Mouse (Mus musculus) liver (tissue): ENCODE measurements around the gene Vps41.
A peak's percentile ranks its signal among the peaks of the same experiment; 100 is the strongest.

Experiments
- DNase-seq: peaks from one replicate; pipeline ENCODE4 v3.0.0-alpha.2; 2020; ENCODE audit warnings: mixed read lengths

Vps41 gene

DNA sequence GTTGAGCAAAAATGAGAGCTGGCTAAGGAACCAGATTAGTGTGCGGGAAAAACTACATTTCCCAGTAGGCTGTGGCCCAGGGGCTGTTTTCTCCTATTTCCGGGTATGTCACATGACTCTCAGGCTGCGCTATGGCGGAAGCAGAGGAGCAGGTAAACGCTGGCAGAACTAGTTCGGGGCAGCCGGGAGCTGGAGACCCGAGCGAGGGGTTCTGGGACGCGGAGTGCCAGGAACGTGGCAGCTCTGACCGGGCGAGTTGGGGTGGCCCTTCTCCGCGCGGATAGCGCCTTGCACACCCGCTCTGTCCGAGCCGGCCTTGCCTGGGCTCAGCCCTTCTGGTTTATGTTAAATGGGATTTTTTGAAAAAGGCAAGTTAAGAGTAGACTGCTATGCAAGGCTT is at the start of gene Vps41:
Gene Vps41, plus strand, starts transcription at position 102 of the 400 bp plus-strand sequence.
- DNase-seq, result peak; percentile 78

DNA sequence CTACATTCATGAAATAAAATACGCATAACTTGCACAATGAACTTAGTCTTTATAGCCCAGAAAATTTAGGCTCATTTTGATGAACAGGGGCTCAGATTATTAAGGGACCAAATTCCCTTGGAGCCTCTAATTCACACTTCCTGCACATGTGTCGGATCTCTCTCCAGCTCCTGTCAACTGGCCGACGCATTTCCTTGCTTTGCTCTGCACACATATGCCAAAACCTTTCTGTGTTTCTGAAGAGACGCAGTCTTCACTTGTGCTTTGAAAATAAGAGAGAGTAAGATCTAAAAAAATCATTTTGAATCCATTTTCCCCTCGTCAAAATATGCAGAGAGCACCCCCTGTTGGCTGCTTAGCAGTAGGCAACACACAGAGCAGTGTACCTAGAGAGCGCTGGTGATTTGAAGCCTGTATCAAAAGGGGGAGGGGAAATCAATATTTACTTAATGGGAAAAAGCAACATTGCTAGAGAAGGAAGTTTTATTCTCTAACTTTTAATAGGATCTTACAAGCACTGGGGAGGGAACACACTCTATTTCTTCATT is 18.5 kb upstream of the Vps41 start:
- peak; percentile 13 for DNase-seq

DNA sequence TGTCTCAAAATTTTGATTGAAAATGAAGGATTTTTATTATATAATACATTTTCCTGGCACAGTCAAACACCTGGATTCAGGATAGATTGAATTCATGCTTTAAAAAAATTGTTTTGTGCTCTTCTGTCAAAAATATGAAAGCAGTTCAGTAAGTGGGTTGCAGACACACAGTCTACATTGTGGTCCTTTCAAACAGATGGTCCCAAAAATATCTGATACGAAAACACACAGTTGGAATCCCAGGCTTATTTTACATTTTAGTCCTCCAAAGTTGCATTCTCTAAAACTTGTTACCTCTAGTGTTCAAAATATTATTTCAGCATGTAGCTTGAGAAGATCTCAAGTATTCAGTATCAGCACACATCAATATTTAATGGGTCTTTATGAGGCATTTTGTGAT is 5.4 kb upstream of the Vps41 start:
- DNase-seq, result no peak

DNA sequence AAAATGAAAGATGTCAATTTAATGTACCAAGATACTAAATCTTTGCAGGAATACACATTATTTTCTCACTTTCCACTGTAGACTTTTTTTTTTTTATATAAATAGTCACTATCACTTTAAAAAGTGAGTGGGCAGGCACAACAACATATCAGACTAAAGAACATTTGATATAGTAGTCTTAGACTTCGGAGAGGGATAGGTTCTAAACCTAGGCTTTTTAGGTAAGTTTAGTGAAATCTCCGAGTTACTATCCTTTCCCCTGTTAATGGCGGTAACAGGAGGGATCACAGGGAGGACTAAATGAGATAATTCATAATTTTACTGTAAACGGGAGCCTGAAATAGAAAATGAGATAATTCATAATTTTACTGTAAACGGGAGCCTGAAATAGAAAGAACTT is 379 bp upstream of the Vps41 start:
- DNase-seq, result no peak

DNA sequence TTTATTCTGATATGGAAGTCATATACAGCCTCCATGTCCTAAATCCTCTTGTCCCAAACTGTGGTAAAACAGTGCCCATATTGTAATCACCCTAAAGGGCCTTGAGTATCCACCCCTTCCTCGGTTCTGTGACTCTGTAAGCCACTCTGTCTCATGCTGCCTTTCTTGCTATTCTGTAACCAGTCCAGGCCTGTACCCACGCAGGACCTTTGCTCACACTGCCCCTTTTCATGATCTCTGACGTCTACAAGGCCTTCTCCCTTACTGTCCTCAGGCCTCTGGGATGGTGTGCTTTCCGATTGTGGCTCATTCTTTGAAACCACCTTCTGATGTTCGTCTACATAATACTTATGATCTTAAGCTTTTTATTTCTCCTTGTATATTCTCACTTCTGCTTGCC is 1.4 kb downstream of the Vps41 start:
- DNase-seq, result no peak

DNA sequence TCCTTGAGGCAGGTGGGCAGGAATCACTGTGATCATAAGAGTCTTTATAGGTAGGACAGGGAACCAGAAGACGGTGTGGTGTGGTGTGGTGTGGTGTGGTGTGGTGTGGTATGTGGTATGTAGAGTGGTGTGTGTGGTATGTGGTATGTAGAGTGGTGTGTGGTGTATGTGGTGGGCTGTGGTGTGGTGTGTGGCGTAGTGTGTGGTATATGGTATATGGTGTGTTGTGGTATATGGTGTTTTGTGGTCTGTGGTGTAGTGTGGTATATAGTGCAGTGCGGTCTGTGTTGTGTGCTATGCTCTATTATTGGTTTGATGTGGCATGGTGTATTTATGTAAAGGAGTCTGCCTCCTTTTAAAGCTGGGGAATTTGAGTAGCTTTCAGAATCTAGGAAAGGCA is 13.6 kb downstream of the Vps41 start:
- DNase-seq, result no peak

DNA sequence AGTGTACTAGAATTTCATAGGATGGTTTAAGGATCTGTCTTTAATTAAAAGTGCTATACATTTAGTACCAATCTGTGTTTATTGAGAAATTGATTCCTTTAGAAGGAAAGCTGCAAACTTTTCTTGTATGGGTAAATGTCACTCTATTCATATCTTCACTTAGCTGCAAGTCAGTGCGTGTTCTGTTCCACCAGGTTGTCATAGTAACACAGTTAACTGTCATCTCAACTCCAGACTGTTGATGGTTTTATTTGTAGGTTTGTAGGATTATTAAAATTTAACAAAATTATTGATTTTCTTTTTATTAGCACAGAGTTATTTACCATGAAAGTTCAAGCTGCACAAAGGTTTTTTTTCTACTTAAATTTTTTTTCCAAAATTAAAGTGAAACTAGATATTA is 19.5 kb downstream of the Vps41 start:
- DNase-seq, result no peak

DNA sequence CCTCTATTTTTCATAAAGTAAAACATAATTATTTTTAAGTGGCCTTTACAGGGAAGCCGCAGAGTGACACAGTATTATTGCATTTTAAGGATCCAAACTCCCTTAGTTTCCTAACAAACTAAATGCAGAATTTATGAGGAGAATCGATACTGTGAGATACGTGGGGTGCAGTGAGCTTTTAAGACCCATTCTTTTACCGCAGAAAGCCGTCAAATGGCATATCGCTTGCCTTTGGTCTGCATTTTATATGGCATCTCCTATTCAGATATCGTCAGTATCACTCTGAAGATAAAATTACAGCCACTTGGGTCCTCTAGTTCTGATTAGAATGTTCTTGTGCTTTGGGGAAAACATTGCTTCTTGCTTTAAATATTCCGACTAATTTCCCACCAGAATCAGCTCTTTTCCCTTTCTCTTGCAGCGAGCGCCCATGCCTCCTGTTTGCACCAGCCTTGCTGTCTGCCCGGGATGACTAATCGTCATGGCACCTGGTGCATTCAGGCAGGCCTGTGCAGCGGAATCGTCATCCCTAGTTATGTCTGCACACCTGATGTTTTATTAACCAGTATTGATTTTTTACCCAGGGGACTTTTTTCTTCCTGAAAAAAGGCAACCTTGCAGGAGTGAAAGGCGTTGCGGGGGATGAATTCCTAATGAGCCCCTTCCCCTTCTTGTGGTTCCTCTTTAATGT is 26.6 kb downstream of the Vps41 start:
- no peak for DNase-seq

DNA sequence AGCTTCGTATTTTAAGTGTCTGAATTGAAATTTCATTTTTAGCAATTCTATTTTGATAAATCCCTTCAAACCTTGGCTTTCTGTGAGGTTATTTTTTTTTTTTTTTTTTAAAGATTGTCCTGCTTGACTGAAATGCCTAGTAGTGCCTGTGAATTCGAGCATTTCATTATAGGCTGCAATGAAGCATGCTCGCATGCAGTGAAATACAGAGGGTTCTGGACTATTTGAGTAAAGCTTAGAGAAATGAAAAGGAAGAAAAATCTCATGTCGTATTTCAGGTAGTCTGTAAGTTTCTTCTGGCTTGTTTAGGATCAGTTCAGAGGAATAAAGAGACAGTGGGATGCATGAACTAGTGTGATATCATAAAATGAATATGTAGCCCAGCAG is 27.2 kb downstream of the Vps41 start:
- DNase-seq, result no peak

DNA sequence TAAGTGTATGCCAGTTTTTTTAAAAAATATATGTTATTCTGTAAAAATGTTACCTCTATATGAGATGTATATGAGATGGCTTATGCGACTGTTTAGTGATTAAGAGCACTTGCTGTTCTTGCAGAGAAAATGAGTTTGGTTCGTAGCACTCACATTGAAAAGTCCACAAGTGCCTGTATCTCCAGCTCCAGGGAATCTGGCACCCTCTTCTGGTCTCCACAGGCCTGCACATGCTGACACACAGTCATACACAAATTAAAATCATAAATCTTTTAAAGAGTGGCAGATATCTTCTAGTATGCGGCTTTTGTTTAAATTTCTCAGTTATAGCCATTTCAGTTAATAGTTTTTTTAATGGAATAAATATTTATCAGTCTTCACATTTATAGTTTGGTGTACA is 40.9 kb downstream of the Vps41 start:
- DNase-seq, result no peak

DNA sequence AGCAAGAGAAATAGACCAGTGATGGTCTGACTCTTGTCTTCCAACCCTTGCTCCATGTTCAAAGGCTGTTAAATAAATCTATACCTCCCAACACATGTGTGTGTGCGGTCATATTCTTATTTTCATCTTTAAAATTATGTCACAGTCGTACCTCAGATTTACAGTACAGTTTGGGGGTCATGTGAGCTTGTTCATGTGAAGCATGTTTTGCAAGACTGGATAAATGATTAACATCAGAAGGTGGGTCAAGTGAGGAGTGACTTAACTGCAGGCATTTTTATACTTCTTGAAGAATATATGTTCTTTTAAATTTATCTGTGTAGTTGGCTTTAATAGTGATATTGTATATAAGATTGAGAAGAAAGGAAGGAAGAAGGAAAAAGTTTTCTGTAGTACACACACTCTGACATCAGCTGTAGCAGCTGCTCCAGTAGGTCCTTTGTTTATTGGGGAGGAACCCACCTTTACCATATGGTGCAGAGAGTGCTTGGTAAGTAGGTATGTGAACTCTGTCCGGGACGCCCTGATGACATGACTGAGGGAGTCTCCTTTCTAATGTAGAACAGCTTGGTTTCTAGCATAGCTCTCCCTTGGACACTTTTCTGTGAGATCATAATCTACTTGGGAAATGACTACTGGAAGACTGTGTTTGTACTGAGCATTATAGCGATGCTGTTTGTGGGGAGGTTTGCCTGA is 42.4 kb downstream of the Vps41 start:
- DNase-seq, result no peak

DNA sequence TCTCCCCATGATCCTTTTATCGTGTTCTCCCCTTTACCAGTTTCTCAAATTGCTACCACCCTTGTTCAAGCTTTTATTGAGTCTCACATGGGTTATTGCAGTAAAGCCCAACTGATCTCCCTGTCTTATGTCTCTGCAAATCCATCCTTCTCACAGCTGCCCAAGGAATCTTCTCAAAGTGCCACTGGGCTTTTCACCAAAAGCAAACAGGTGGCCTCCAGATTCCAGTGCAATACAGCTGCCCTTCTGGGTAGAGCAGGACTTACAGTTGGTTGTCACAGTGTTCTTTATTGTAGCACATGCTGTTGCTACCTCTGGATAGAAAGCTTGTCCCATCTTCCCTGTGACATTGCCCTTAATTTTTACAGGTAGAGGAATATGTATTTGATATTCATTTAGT is 44.4 kb downstream of the Vps41 start:
- DNase-seq, result no peak

DNA sequence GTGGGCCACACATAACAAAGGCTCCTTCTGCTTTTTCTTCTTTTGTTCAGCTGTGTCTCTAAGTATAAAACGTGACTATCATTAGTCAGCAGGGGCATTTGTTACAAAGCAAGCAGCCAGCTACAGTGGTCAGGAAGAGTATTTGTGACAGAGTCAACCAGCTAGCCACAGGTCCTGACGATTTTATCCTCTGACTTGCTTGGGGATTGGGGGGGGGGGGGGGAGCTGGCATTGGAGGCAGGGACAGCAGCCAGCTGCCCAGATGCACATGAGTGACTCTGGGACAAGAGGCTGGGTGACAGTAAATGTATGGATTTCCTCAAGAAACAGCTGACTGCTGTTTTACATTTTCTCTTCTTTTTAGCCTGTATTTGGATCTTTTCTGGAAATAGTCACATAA is 50.8 kb downstream of the Vps41 start:
- no peak for DNase-seq

DNA sequence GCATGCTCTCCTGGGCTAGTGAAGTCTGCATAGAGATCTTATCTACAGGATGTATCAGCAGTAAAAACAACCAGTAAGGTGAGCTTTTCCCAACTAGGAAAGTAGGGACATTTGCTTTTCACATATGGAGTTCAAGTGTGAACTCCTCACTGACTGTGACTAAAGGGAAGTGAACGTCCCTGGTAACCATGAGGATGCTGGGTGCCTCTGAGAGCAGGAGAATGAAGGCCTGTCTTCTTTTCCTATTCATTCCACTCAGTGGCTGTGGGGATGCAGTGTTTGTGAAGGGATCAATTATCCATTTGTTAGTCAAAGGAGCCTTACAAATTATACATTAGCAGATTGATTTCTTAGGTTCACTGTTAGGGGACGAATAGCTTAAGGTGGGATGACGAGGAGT is 51.4 kb downstream of the Vps41 start:
- no peak for DNase-seq

DNA sequence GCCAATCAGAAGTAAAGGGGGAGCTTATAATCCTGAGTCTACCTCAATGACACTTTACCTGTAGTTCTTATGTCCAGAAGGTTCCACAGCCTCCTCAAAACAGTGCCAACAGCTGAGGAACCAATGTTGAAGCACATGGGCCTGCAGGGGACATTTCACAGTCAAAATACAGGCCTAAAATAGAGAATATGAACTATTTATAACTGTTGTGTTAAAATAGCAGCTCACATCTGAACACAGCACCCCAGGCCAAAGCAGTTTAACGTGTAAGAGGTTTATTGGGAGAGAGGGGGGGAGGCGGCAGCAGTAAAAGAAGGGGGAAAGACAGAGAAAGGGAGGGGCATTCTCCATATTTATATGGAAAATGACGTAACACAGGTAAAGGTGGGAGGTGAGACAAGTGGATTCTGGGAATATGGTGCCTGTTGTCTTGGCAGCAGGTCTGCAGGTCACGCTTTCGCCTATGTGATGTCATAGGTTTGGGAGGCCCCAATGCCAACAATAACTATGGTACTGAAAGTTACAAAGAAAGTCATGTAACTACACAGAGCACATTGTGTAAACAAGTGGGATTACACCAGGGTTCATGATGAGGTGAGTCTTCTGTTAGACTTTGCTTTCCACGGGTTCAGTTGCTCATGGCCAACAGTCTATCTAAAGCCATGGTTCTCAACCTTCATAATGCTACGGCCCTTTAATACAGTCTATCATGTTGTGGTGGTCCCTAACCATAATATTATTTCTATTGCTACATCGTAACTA is 56.5 kb downstream of the Vps41 start:
- DNase-seq, result no peak

DNA sequence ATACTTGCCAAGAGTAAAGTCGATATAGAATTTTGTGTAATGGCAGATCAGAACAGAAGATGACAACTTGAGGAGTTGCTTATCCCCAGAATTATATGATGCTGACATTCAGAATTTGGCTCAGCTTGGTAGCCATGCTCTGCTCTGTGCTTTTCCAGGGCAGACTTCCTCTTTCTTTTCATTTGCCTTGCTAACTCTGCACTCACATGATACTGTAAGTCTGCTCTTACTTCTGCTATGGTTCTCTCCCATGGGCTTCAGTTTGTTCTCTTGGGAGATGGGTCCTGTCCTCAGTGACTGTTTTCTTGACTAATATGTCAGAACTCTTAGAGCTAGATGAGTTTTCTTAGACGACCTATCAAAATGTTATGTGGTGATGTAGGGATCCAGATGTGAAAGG is 64.2 kb downstream of the Vps41 start:
- no peak for DNase-seq

DNA sequence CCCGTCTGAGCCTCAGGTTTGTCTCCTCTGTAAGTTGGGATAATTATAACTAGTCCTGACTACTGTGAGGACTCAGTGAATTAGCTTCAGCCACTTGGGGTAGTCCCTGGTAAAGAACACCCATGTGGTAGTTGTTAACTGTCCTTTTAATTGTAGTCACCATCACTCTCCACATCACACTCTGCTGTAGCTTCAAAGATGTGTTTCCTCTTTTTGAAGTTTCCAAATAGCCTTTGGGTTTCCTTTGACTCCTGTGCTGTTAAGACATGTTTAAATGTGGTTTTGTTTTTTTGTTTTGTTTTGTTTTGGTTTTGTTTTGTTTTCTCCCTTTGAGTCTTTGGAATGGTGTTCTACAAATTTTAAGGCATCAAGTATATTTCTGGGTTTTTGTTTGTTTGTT is 68.6 kb downstream of the Vps41 start:
- no peak for DNase-seq

DNA sequence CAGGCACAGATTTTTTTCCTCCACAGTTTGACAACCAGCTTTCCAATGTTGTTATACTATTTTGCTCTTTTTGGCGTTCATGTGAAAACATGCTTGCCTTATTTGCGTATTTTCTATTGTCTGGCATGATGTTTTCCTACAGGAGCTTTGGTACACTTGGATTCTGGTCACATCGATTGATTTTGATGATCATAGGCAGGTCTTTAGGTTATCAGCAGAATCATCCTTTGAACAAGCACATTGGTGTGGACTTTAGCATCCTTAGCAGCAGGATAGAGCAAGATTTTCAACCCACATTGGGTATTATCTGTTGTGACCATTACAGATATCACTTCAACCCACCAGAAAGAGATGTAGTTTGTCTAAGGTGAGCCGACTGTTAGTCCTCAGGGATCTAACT is 71.0 kb downstream of the Vps41 start:
- no peak for DNase-seq

DNA sequence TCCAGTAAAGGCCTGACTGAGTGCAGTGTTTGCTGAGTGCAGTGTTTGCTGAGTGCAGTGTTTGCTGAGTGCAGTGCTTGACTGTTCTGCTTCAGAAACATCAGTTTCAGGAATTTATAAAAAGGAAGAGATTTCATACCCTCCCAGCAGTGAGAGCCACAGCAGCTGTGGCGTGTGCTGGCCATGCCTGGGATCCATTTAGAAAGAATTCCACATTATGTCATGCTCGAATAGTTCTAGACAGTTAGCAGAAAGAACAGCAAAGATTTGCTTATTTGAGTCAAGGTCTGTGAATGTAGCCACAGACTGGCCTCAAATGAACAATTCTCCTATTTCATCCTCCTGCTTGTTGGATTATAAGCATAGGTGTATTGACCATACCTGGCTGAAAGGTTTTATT is 71.6 kb downstream of the Vps41 start:
- no peak for DNase-seq

DNA sequence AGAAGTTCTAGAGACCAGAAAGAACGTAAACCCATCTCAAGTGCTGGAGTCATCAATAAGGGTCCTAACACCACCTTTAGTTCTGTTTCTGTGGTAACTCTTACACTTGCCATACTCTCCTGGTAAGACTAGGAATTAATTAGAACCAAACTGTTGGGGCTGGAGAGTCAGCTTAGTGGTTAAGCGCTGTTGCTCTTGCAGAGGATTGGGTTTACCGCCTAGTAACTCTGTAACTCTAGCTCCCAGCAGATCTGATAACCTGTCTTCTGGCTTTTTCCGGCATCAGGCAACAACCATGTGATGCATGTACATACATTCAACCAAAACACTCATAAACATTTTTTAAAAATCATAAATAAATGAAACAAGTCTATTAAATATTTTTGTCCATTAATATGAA is 72.6 kb downstream of the Vps41 start:
- DNase-seq, result no peak

DNA sequence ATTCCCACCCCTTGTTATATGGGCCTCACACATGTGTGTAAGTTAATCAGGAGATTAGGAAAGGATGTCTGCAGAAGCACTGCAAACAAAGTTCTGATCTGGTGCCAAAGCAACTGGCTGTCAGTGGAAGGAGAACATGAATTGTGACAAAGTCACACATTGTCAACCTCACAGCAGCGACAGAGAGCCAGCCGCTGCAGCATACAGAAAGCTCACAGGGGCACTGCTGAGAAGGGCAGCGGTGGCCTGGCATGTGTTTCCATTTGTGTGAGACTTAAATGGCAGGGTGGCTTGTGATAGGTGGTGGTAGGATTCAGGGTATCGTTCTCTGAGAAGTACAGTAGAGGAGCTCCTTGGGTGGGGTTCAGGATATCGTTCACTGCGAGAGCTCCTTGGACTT is 73.0 kb downstream of the Vps41 start:
- DNase-seq, result no peak

DNA sequence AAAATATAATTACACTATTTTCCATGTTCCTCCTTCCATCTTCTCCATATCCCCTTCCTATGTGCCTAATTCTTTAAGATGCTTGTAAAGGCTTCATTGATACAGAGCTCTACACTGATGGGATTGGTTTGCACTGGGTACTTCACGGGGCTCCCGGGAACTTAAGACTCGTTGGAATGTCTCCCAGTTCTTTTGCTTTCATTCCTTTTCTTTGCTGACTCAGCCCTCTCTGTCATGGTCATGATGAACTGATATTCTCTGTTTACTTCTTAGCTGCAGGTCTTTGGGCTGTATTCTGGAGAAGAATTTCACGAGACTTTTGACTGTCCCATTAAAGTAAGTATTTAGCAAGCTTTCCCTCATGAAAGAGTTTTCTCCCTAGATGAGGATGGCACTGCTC is 74.2 kb downstream of the Vps41 start:
- DNase-seq, result no peak

DNA sequence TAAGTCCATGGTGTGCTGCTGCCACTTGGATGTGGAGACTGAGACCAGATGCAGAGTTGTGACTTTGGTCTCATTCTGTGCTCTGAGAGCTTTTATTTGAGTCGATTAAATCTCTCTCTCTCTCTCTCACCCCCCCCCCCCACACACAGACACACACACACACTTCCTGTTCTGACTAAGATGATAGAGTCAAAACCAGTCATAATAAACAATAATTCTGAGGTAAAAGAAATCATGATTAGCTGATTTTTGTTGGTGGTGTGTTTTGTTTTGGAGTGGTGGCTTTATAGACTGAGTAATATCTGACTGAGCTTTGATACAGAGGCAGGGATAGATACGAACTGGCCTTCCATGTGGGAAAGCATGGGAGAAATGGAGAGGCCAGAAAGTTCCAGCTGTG is 74.6 kb downstream of the Vps41 start:
- DNase-seq, result no peak

DNA sequence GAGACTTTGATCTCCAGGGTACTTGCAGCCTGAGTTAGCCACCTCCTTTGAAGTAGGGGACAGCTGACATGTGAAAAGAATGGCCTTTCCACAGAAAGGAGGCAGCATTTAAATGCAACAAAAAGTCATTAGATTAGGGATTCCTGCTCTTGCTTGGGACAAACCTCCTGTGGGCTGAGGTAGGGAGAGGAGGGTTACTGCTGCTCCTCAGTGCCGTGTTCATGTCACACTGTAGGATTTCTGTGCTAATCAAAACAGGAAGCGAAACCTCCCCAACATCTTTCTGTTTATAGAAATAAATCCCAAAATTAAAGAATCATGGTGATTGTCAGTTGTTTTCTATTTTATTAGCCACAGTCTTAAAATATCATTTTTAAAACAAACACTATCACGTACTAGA is 77.4 kb downstream of the Vps41 start:
- no peak for DNase-seq
